ENCODE assay signal across 14 mouse cellular contexts in genomic region chr3:55661678-55662445, GRCm38 (mm10).
DNase-seq lines count a peak whose midpoint lies in the region; ATAC-seq and TF ChIP-seq lines count a peak whose summit lies in the region.
"Had no signal": no experiment of that assay in that cellular context is flagged by ENCODE, and none has a peak within 500 bp of the region (broad histone marks: within the 10 kb centered on the region; RNA-seq: fewer than 3 reads in every experiment).

No protein-coding gene starts in this region.

- 0 out of 2 replicates have a peak overlapping the region, but pooled peaks have one; percentile 27 for H3K27ac ChIP-seq in forebrain, embryonic 15.5 days (replicated peaks)
- H3K27ac ChIP-seq in forebrain, embryonic 11.5 days (ENCODE audit: low read depth, low read length), result no peak overlapping the region
- no peak overlapping the region for H3K27ac ChIP-seq in lung, embryonic 16.5 days (ENCODE audit: low read length)
- no peak overlapping the region for H3K27ac ChIP-seq in limb, embryonic 14.5 days (replicated peaks; ENCODE audit: low read depth, low read length)
- H3K27ac ChIP-seq: embryonic facial prominence, embryonic 12.5 days; midbrain, embryonic 10.5 days had no signal

- in situ Hi-C loops in Patski (cut with MboI; ENCODE audit: low pct_unique_long_range_greater_than_20kb), result no loop called here

- H3K4me3 ChIP-seq in forebrain, embryonic 15.5 days, result no peak overlapping the region
- no peak overlapping the region for H3K4me3 ChIP-seq in forebrain, embryonic 11.5 days (ENCODE audit: low read depth, low read length)
- H3K4me3 ChIP-seq in lung, embryonic 16.5 days (ENCODE audit: low read length), result no peak overlapping the region
- no peak overlapping the region for H3K4me3 ChIP-seq in limb, embryonic 14.5 days (replicated peaks; ENCODE audit: low read length)
- H3K4me3 ChIP-seq: embryonic facial prominence, embryonic 12.5 days; midbrain, embryonic 10.5 days had no signal

- H3K9me3 ChIP-seq in forebrain, embryonic 15.5 days, result no peaks in the 10 kb centered on the region
- no peaks in the 10 kb centered on the region for H3K9me3 ChIP-seq in forebrain, embryonic 11.5 days (ENCODE audit: control insufficient read depth, low read length)
- H3K9me3 ChIP-seq in lung, embryonic 16.5 days (ENCODE audit: control insufficient read depth, low read length), result no peaks in the 10 kb centered on the region
- H3K9me3 ChIP-seq in limb, embryonic 14.5 days (ENCODE audit: control insufficient read depth, low read length), result no peaks in the 10 kb centered on the region
- H3K9me3 ChIP-seq: embryonic facial prominence, embryonic 12.5 days; midbrain, embryonic 10.5 days had no signal

- TF ChIP-seq POLR2A in limb, embryonic 14.5 days (IDR thresholded peaks at IDR 0.05; ENCODE audit: borderline replicate concordance, extremely low read depth, insufficient read depth, insufficient read length), result no peak

- H3K9ac ChIP-seq in forebrain, embryonic 15.5 days (replicated peaks), result no peak overlapping the region
- H3K9ac ChIP-seq in forebrain, embryonic 11.5 days (ENCODE audit: low read length), result no peak overlapping the region
- no peak overlapping the region for H3K9ac ChIP-seq in lung, embryonic 16.5 days (ENCODE audit: low read length)
- no peak overlapping the region for H3K9ac ChIP-seq in limb, embryonic 14.5 days (ENCODE audit: low read depth, low read length, severe bottlenecking)
- H3K9ac ChIP-seq: embryonic facial prominence, embryonic 12.5 days had no signal

- WGBS in forebrain, embryonic 15.5 days, result 71% methylated on average over 8 of the region's 9 CpGs
- 74% methylated on average over 8 of the region's 9 CpGs for WGBS in forebrain, embryonic 11.5 days
- 41% methylated on average over 8 of the region's 9 CpGs for WGBS in lung, embryonic 16.5 days
- WGBS in limb, embryonic 14.5 days, result 57% methylated on average over 7 of the region's 9 CpGs

- no peak for TF ChIP-seq CTCF in Patski (IDR thresholded peaks at IDR 0.05)

- H3K4me2 ChIP-seq in forebrain, embryonic 15.5 days (replicated peaks), result no peak overlapping the region
- H3K4me2 ChIP-seq in forebrain, embryonic 11.5 days (ENCODE audit: low read depth, low read length, severe bottlenecking), result no peak overlapping the region
- H3K4me2 ChIP-seq in lung, embryonic 16.5 days (ENCODE audit: low read depth, low read length), result no peak overlapping the region
- H3K4me2 ChIP-seq in limb, embryonic 14.5 days (replicated peaks; ENCODE audit: low read depth, low read length, severe bottlenecking), result no peak overlapping the region
- H3K4me2 ChIP-seq: embryonic facial prominence, embryonic 12.5 days; liver, embryonic 11.5 days had no signal

- CTCF ChIA-PET in Patski (lab: Charles Lee), result interaction anchor here (0.8 to 2.2 kb wide), 6 partner anchors 9 to 21 kb away, joined by 3 to 8 read pairs (median 5); no protein-coding TSS in a partner anchor

- no peak for DNase-seq in forebrain, embryonic 11.5 days (ENCODE audit: low spot score)
- no peak for DNase-seq in lung, adult 18-20 months
- peak; percentile 25 for DNase-seq in Patski (ENCODE audit: low read depth, low spot score)
- peak; percentile 45 for DNase-seq in limb, embryonic 14.5 days (ENCODE audit: low spot score)
- no peak for DNase-seq in c-Kit-positive CD71-positive TER-119-positive erythroid progenitor cells, embryonic 14.5 days (ENCODE audit: low spot score)
- DNase-seq: kidney, adult 2 months; layer of hippocampus, postnatal 36 days; spleen, adult 18-20 months had no signal

- POLR2A ChIA-PET in Patski (lab: Charles Lee), result interaction anchor here (1.2 kb wide), 1 partner anchor 10 kb away, joined by 4 read pairs; no protein-coding TSS in a partner anchor

- H3K4me1 ChIP-seq in forebrain, embryonic 15.5 days, result peaks cover 23% of the 10 kb centered on the region
- no peaks in the 10 kb centered on the region for H3K4me1 ChIP-seq in forebrain, embryonic 11.5 days (replicated peaks; ENCODE audit: control insufficient read depth, insufficient read depth, low read length)
- H3K4me1 ChIP-seq in lung, embryonic 16.5 days (replicated peaks; ENCODE audit: control insufficient read depth, insufficient read depth, low read length), result peaks cover 13% of the 10 kb centered on the region; the same call in 1 of the 2 replicates
- H3K4me1 ChIP-seq in limb, embryonic 14.5 days (ENCODE audit: control insufficient read depth, insufficient read depth, low read length), result no peaks in the 10 kb centered on the region

- H3K36me3 ChIP-seq in forebrain, embryonic 15.5 days, result peaks cover 5% of the 10 kb centered on the region
- no peaks in the 10 kb centered on the region for H3K36me3 ChIP-seq in forebrain, embryonic 11.5 days (ENCODE audit: control insufficient read depth, insufficient read depth, low read length)
- no peaks in the 10 kb centered on the region for H3K36me3 ChIP-seq in lung, embryonic 16.5 days (ENCODE audit: control insufficient read depth, insufficient read depth, low read length)
- no peaks in the 10 kb centered on the region for H3K36me3 ChIP-seq in limb, embryonic 14.5 days (ENCODE audit: control insufficient read depth, insufficient read depth, low read length)
- H3K36me3 ChIP-seq: embryonic facial prominence, embryonic 12.5 days; midbrain, embryonic 10.5 days had no signal

- H3K27me3 ChIP-seq in forebrain, embryonic 15.5 days, result no peaks in the 10 kb centered on the region
- no peaks in the 10 kb centered on the region for H3K27me3 ChIP-seq in forebrain, embryonic 11.5 days (ENCODE audit: control insufficient read depth, insufficient read depth, low read length)
- H3K27me3 ChIP-seq in lung, embryonic 16.5 days (ENCODE audit: control insufficient read depth, insufficient read depth, low read depth, low read length), result no peaks in the 10 kb centered on the region
- no peaks in the 10 kb centered on the region for H3K27me3 ChIP-seq in Patski
- no peaks in the 10 kb centered on the region for H3K27me3 ChIP-seq in limb, embryonic 14.5 days (ENCODE audit: control insufficient read depth, insufficient read depth, low read length)
- H3K27me3 ChIP-seq: embryonic facial prominence, embryonic 12.5 days had no signal

- no peak for ATAC-seq in forebrain, embryonic 15.5 days (replicated peaks)
- ATAC-seq in forebrain, embryonic 11.5 days (replicated peaks; ENCODE audit: low FRiP score), result no peak
- peak; percentile 55; the same call in 1 of the 2 replicates for ATAC-seq in lung, embryonic 16.5 days (ENCODE audit: low read depth)
- ATAC-seq in Patski, result no peak
- peak; percentile 63; the same call in 1 of the 2 replicates for ATAC-seq in limb, embryonic 14.5 days (ENCODE audit: low FRiP score, low read depth)
- no peak for ATAC-seq in cerebellum, adult (ENCODE audit: insufficient number of reproducible peaks, low FRiP score, low TSS enrichment)

Comparison
In these comparisons a context has a peak if more than half of its experiments do, and no peak if none do; other contexts are left out.
1. ATAC-seq: peak in lung, embryonic 16.5 days (single experiment) and limb, embryonic 14.5 days (single experiment); none in forebrain, embryonic 15.5 days (single experiment), forebrain, embryonic 11.5 days (single experiment), Patski (single experiment) and cerebellum, adult (single experiment).
2. DNase-seq: peak in Patski (single experiment) and limb, embryonic 14.5 days (single experiment); none in forebrain, embryonic 11.5 days (single experiment), lung, adult 18-20 months (0 of 2) and c-Kit-positive CD71-positive TER-119-positive erythroid progenitor cells, embryonic 14.5 days (single experiment).